8 mouse cellular contexts compared by ENCODE assay signal in genomic region chr2:29787104-29787917, GRCm38 (mm10). TPM values are rescaled to one million over a fixed set of nuclear protein-coding genes. Genes with fewer than 3 reads are reported as not detected.
DNase-seq lines count a peak whose midpoint lies in the region; ATAC-seq lines count a peak whose summit lies in the region.

Coq4 (plus strand) TSS chr2:29787493.

- ATAC-seq in inflammation-experienced regulatory T-cells, adult 6 months: peak; percentile 93
- peak; percentile 75 for ATAC-seq in megakaryocyte-erythroid progenitor cell, adult 5-6 weeks (replicated peaks; ENCODE audit: low FRiP score, low TSS enrichment, poor library complexity, severe bottlenecking)

- intact Hi-C loops in gastrocnemius, postnatal 14 days (cut with DNase I; ENCODE audit: low total_unique reads): no loop called here
- intact Hi-C loops in left cerebral cortex, postnatal 10 days (cut with DNase I): no loop called here

- peak; percentile 93 for DNase-seq in adipocyte (ENCODE audit: low spot score)
- peak; percentile 95 for DNase-seq in embryo, embryonic 10 days (ENCODE audit: low spot score)
- DNase-seq in gastrocnemius, postnatal 14 days: peak; percentile 85
- peak; percentile 91 to 93 for DNase-seq in left cerebral cortex, postnatal 10 days (ENCODE audit: extremely low spot score in 1 of 2, low spot score in 2 of 2)
- DNase-seq in right cerebral cortex, postnatal 25 days: peak; percentile 87
- DNase-seq in urinary bladder, postnatal 4 days (ENCODE audit: low spot score in 2 of 2): peak; percentile 79 to 82

RNA-seq across cellular contexts. Expression of gene Coq4, which starts in this region (rescaled TPM):
- 10 to 100 TPM in 1 of 2 experiments, 1 to 10 TPM in 1; 6.7 to 10.7 TPM for total RNA-seq in gastrocnemius, postnatal 14 days (2021)
- polyA plus RNA-seq in inflammation-experienced regulatory T-cells, adult 6 months (2017; shearing (Covaris generic)): 1 to 10 TPM; 4.6 to 9.7 (median 7.0) TPM
- 10 to 100 TPM; 34.2 to 38.6 TPM for total RNA-seq in left cerebral cortex, postnatal 10 days (2021)
- 13.6 and 20.9 TPM in 2 replicates for total RNA-seq in megakaryocyte-erythroid progenitor cell, adult 5-6 weeks (2014; fragmentation: Nextera tagmentation)
- 4.2 and 7.2 TPM in 2 replicates for total RNA-seq in megakaryocyte-erythroid progenitor cell, adult 5-6 weeks (2017)

Comparison
In these comparisons a context has a peak if more than half of its experiments do, and no peak if none do; other contexts are left out.
1. Peak in every context shown above with its lines: DNase-seq and ATAC-seq.